Comparison of ENCODE assay signal across 9 mouse cellular contexts in the genomic region with DNA sequence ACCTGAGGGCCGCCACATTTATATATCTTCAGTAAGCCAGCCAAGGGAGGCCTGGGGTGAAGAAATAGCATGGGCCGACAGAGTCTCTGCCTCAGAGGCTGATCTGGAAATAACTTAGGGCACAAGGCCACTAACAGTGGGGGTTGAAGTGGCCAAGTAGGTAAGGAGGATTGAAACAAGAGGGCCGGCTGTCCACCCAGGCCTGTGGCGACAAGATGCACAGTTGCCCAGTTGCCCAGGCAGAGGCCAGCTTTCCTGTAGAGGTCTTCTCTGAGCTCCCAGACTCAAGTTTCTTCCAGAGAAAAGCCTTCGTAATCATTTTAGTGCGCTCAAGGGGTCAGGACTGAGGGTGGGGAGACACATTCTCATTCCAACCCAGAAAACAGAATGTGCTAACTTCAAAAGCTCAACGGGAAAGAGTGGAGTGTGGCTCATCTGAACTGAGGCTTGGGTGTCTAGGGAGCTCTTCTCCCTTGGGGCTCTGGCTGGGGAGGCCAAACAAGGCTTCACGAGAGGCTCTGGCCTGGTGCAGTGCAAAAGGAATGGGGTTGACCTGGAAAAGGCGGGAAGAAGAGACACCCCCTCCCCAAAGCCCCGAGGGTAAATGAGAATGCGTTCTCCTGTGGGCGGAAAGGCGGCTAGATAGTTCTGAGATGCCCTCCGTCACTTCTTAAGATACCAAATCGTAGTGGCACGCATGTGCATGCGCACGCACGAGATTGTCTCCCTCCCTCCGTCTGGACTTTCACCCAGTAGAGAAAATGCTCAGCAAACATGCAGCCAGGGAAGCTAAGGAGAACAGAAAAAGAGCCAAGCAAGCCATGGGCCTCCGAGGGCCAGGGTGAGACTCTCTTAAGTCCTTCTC.
DNase-seq lines count a peak whose midpoint lies in the region; ATAC-seq and TF ChIP-seq lines count a peak whose summit lies in the region.
"Had no signal": no experiment of that assay in that cellular context is flagged by ENCODE, and none has a peak within 500 bp of the region (broad histone marks: within the 10 kb centered on the region; RNA-seq: fewer than 3 reads in every experiment).

No protein-coding gene starts in this region.

- intact Hi-C loops in heart, postnatal 25 days (cut with DNase I) = no loop called here

- no peaks in the 10 kb centered on the region for H3K27me3 ChIP-seq in lung, postnatal 0 days (replicated peaks; ENCODE audit: insufficient read depth, low read length)
- H3K27me3 ChIP-seq in stomach, embryonic 16.5 days (ENCODE audit: control insufficient read depth, insufficient read depth, low read length) = no peaks in the 10 kb centered on the region

- H3K4me2 ChIP-seq in lung, postnatal 0 days (replicated peaks; ENCODE audit: low read depth, low read length) = 0 out of 2 replicates have a peak overlapping the region, but pooled peaks have one; percentile 8
- H3K4me2 ChIP-seq in stomach, embryonic 16.5 days (ENCODE audit: low read depth, low read length) = 0 out of 2 replicates have a peak overlapping the region, but pooled peaks have one; percentile 16

- H3K4me1 ChIP-seq in lung, postnatal 0 days (ENCODE audit: insufficient read depth, low read depth, low read length) = peaks cover 15% of the 10 kb centered on the region
- H3K4me1 ChIP-seq in stomach, embryonic 16.5 days (ENCODE audit: control insufficient read depth, insufficient read depth, low read length) = peaks cover 16% of the 10 kb centered on the region

- H3K27ac ChIP-seq in lung, postnatal 0 days (ENCODE audit: low read length) = no peak overlapping the region
- H3K27ac ChIP-seq in stomach, embryonic 16.5 days (ENCODE audit: low read length) = peak overlapping the region; percentile 30; the same call in 1 of the 2 replicates
- H3K27ac ChIP-seq: macrophage had no signal

- H3K9ac ChIP-seq in lung, postnatal 0 days (replicated peaks; ENCODE audit: low read depth) = no peak overlapping the region
- no peak overlapping the region for H3K9ac ChIP-seq in stomach, embryonic 16.5 days (ENCODE audit: low read length)

- no peak for TF ChIP-seq CTCF in lung, postnatal 0 days (IDR thresholded peaks at IDR 0.05)

- peak; percentile 27 to 38 for DNase-seq in heart, adult 9 months (ENCODE audit: low spot score in 2 of 2)
- DNase-seq in heart, postnatal 25 days (ENCODE audit: low spot score) = no peak
- DNase-seq in lung, postnatal 0 days (ENCODE audit: low spot score) = no peak
- DNase-seq in lung, postnatal 14 days = no peak
- peak; percentile 60 for DNase-seq in gastrocnemius, postnatal 25 days
- no peak for DNase-seq in yolk sac, embryonic 10.5 days (ENCODE audit: low spot score)

- 64% methylated on average over 21 of the region's 21 CpGs for WGBS in lung, postnatal 0 days
- WGBS in stomach, embryonic 16.5 days = 74% methylated on average over 21 of the region's 21 CpGs

- no peak overlapping the region for H3K4me3 ChIP-seq in lung, postnatal 0 days (ENCODE audit: low read depth, low read length)
- no peak overlapping the region for H3K4me3 ChIP-seq in stomach, embryonic 16.5 days (replicated peaks; ENCODE audit: low read length)
- H3K4me3 ChIP-seq: myocyte had no signal

- H3K9me3 ChIP-seq in lung, postnatal 0 days (ENCODE audit: low read length) = no peaks in the 10 kb centered on the region
- no peaks in the 10 kb centered on the region for H3K9me3 ChIP-seq in stomach, embryonic 16.5 days (replicated peaks; ENCODE audit: control insufficient read depth, low read length)

- H3K36me3 ChIP-seq in lung, postnatal 0 days (ENCODE audit: insufficient read depth, low read length) = no peaks in the 10 kb centered on the region
- H3K36me3 ChIP-seq in stomach, embryonic 16.5 days (ENCODE audit: control insufficient read depth, insufficient read depth, low read length) = no peaks in the 10 kb centered on the region

- ATAC-seq in lung, postnatal 0 days = no peak; the same call in 1 of the 2 replicates
- ATAC-seq in stomach, embryonic 16.5 days (ENCODE audit: insufficient read depth, low FRiP score) = 0 out of 2 replicates have a peak, but pooled peaks have one; percentile 19

- no peak for TF ChIP-seq EP300 in lung, postnatal 0 days (IDR thresholded peaks at IDR 0.05)

Comparison
In these comparisons a context has a peak if more than half of its experiments do, and no peak if none do; other contexts are left out.
1. DNase-seq: peak in heart, adult 9 months (2 of 2) and gastrocnemius, postnatal 25 days (single experiment); none in heart, postnatal 25 days (single experiment), lung, postnatal 0 days (single experiment), lung, postnatal 14 days (single experiment) and yolk sac, embryonic 10.5 days (single experiment).